Mouse (Mus musculus) myocyte (in vitro differentiated cells): Measurements from ENCODE around the gene Kcnd3. TPM values are rescaled to one million over a fixed set of nuclear protein-coding genes. Genes with fewer than 3 reads are reported as not detected.

Source experiments
- H3K27me3 ChIP-seq: one replicate; pipeline ENCODE4 v1.6.1; 2011; ENCODE audit not compliant: control insufficient read depth, insufficient read depth, insufficient read length
- H3K36me3 ChIP-seq: one replicate; pipeline ENCODE4 v1.6.1; 2011; ENCODE audit not compliant: control insufficient read depth, insufficient read depth
- H3K4me2 ChIP-seq: one replicate; pipeline ENCODE4 v1.6.1; 2011; ENCODE audit warnings: low read depth, control low read depth
- H3K4me3 ChIP-seq: one replicate; pipeline ENCODE4 v1.5.1; 2011; ENCODE audit warnings: mild to moderate bottlenecking, control low read depth, moderate library complexity
- H3K79me2 ChIP-seq: one replicate; pipeline ENCODE4 v1.6.1; 2011; ENCODE audit not compliant: control insufficient read depth, insufficient read depth
- H3ac ChIP-seq: one replicate; pipeline ENCODE4 v1.6.1; 2011; ENCODE audit not compliant: control insufficient read depth, insufficient read length
- CEBPB ChIP-seq: IDR thresholded peaks from 2 replicates; pipeline ENCODE4 v1.6.1; 2011; ENCODE audit warnings: mild to moderate bottlenecking, moderate library complexity; ENCODE audit not compliant: poor library complexity, insufficient read depth, severe bottlenecking
- E2F4 ChIP-seq: IDR thresholded peaks from one replicate; pipeline ENCODE4 v1.6.1; 2011; ENCODE audit warnings: mild to moderate bottlenecking, control low read depth, moderate library complexity; ENCODE audit not compliant: insufficient read depth
- MAX ChIP-seq: IDR thresholded peaks from one replicate; pipeline ENCODE4 v1.6.1; 2011; ENCODE audit warnings: low read depth, mild to moderate bottlenecking, control low read depth
- MYOD1 ChIP-seq, 3 experiments: IDR thresholded peaks; one replicate each; pipeline ENCODE4 v1.6.1; 2011; ENCODE audit warnings: control low read depth in 2 of 3, low read depth in 2 of 3, mild to moderate bottlenecking in 2 of 3, moderate library complexity in 1 of 3; ENCODE audit not compliant: insufficient read length in 2 of 3, control insufficient read depth in 1 of 3
- MYOG ChIP-seq, 3 experiments: IDR thresholded peaks; one replicate each; pipeline ENCODE4 v1.6.1; 2011; ENCODE audit warnings: control low read depth in 2 of 3, low read depth in 2 of 3, mild to moderate bottlenecking in 2 of 3; ENCODE audit not compliant: insufficient read length in 2 of 3, control insufficient read depth in 1 of 3, insufficient read depth in 1 of 3
- POLR2A ChIP-seq: IDR thresholded peaks from one replicate; pipeline ENCODE4 v1.6.1; 2011; ENCODE audit warnings: low read depth, mild to moderate bottlenecking, control low read depth, moderate library complexity; ENCODE audit not compliant: insufficient read length
- POLR2AphosphoS2 ChIP-seq: IDR thresholded peaks from one replicate; pipeline ENCODE4 v1.6.1; 2011; ENCODE audit warnings: low read depth, control low read depth; ENCODE audit not compliant: insufficient read length
- REST ChIP-seq: IDR thresholded peaks from one replicate; pipeline ENCODE4 v1.6.1; 2011; ENCODE audit warnings: mild to moderate bottlenecking, control low read depth, moderate library complexity; ENCODE audit not compliant: insufficient read depth, insufficient read length
- SRF ChIP-seq: IDR thresholded peaks from one replicate; pipeline ENCODE4 v1.6.1; 2011; ENCODE audit warnings: low read depth; ENCODE audit not compliant: control insufficient read depth, insufficient read length
- TCF12 ChIP-seq: IDR thresholded peaks from one replicate; pipeline ENCODE4 v1.6.1; 2011; ENCODE audit warnings: mild to moderate bottlenecking, control low read depth; ENCODE audit not compliant: poor library complexity, insufficient read depth, severe bottlenecking
- TCF3 ChIP-seq: IDR thresholded peaks from one replicate; pipeline ENCODE4 v1.6.1; 2011; ENCODE audit warnings: low read depth, control low read depth; ENCODE audit not compliant: insufficient read length
- USF1 ChIP-seq: IDR thresholded peaks from one replicate; pipeline ENCODE4 v1.6.1; 2011; ENCODE audit warnings: low read depth, mild to moderate bottlenecking, control low read depth, moderate library complexity
- polyA plus RNA-seq: library from polyadenylated mRNA; unstranded; fragments of >200 nt; fragmentation: generic; extraction: Trizol; gene quantifications from one replicate; pipeline ENCODE4 v1.2.1, GENCODE M21; 2012; ENCODE audit warnings: missing spikeins

Kcnd3 gene
- polyA plus RNA-seq, 1 experiment = not detected

DNA sequence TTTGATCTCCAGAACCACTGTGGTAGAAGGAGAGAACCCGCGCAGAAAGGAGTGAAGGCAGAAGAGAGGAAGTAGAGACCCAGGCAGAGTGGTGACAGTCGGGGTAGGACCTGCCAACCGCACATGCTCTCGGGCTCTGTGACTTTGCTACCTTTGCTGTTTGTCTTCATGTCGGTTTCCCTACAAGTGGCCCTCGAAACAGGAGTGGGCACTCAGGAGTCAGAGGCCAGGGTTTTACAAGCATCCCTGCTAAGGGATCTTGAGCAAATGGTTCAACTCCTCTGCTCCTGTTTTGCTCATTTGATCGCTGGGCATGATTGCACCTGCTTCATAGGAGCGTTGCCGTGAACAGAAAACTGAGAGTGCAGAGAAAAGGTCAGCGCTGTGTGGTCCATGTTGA, 15.2 kb upstream of the Kcnd3 start:
- TF ChIP-seq POLR2AphosphoS2 (no peak), TCF3 (no peak), E2F4 (no peak), SRF (no peak), CEBPB (no peak), POLR2A (no peak), MYOG (IDR thresholded peaks at IDR 0.05; ENCODE audit: control insufficient read depth in 1 of 3, insufficient read depth in 1 of 3, insufficient read length in 2 of 3, low read depth in 2 of 3) (no peak), MYOD1 (IDR thresholded peaks at IDR 0.05; ENCODE audit: control insufficient read depth in 1 of 3, insufficient read length in 2 of 3, low read depth in 2 of 3) (no peak), USF1 (no peak), REST (no peak), TCF12 (no peak), MAX (no peak)
- Histone ChIP-seq H3K79me2 (no peaks in the 10 kb centered on the region), H3K4me2 (no peak overlapping the region), H3K4me3 (no peak overlapping the region), H3K36me3 (no peaks in the 10 kb centered on the region), H3K27me3 (no peaks in the 10 kb centered on the region), H3ac (no peak overlapping the region)

DNA sequence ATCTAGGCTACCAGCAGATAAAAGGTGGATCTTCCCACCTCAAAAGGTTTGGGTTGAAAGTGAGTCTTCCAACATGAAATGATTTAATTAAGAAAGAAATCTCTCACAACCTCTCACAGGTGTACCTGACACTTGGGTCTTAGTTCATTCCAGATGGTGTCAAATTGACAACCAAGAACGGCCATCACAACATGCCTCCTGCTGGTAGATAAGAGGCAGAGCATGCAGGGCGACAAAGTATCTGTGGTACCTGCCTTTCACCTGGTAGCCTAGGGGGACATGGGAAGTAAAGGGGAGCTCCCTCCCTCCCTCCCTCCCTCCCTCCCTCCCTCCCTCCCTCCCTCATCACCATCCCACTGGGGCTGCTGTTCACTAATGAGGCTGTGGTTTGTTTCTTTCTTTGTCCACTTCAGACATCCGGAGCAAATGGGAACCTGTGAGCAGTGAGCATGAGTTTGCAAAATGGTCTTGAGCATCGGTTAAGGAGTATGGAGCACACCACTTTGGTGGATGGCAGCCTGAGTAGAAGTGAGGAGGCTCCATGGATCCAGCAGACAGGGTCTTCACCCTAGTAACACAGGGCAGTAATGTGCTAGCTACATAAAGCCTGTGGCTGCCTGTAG, 11.1 kb upstream of the Kcnd3 start:
- H3K4me3 ChIP-seq = no peak overlapping the region
- no peaks in the 10 kb centered on the region for H3K27me3 ChIP-seq
- H3K4me2 ChIP-seq = no peak overlapping the region
- no peak overlapping the region for H3ac ChIP-seq
- no peaks in the 10 kb centered on the region for H3K79me2 ChIP-seq
- TF ChIP-seq E2F4 (no peak), MYOG (IDR thresholded peaks at IDR 0.05; ENCODE audit: control insufficient read depth in 1 of 3, insufficient read depth in 1 of 3, insufficient read length in 2 of 3, low read depth in 2 of 3) (no peak), MAX (no peak), SRF (no peak), MYOD1 (IDR thresholded peaks at IDR 0.05; ENCODE audit: control insufficient read depth in 1 of 3, insufficient read length in 2 of 3, low read depth in 2 of 3) (no peak), USF1 (no peak), TCF12 (no peak), POLR2AphosphoS2 (no peak), CEBPB (no peak), TCF3 (no peak), REST (no peak), POLR2A (no peak)
- H3K36me3 ChIP-seq = no peaks in the 10 kb centered on the region

DNA sequence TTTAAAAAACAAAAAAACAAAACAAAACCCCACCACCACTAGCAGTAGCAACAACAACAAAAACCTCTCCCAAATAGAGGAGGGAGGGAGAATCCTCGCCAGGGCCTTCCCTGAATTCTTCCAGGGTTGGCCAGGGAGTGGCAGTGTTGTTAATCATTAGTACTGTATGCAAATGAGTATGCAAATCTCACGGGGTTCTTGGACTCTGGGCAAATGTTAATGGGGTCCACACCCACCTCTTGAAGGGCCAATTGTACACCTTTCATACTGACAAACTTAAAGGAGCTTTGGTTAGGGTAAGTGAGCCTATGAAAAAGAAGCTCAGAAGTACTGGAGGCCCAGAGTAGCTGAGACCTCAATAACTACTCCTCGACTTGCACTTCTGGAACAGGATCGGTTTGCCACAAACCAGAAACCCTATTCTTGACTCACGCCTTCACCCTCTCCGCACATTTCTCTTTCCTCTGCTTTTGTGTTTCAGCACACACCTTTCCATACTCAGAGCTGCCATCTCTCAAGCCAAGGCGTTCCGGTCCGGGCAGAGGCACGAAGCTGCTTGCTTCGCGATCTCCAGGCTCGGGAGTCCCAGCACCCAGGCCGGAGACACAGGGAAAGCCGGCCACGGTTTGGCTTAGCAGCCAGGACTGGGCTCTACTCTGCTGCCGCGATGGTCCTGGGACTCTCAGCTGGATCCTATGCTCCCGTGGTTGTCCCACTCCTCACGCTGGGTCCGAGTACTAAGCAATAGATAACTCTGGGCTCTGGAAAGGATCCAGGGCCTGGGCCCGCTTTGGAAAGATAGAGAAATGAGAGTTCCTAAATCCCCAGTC, 1.3 kb upstream of the Kcnd3 start:
- Histone ChIP-seq H3K4me3 (no peak overlapping the region), H3K4me2 (no peak overlapping the region), H3ac (no peak overlapping the region), H3K36me3 (no peaks in the 10 kb centered on the region), H3K79me2 (no peaks in the 10 kb centered on the region), H3K27me3 (peaks cover 28% of the 10 kb centered on the region)
- TF ChIP-seq E2F4 (no peak), MYOD1 (IDR thresholded peaks at IDR 0.05; ENCODE audit: control insufficient read depth in 1 of 3, insufficient read length in 2 of 3, low read depth in 2 of 3) (no peak), REST (no peak), POLR2AphosphoS2 (no peak), MYOG (IDR thresholded peaks at IDR 0.05; ENCODE audit: control insufficient read depth in 1 of 3, insufficient read depth in 1 of 3, insufficient read length in 2 of 3, low read depth in 2 of 3) (no peak), SRF (no peak), TCF12 (no peak), CEBPB (no peak), MAX (no peak), POLR2A (no peak), TCF3 (no peak)

DNA sequence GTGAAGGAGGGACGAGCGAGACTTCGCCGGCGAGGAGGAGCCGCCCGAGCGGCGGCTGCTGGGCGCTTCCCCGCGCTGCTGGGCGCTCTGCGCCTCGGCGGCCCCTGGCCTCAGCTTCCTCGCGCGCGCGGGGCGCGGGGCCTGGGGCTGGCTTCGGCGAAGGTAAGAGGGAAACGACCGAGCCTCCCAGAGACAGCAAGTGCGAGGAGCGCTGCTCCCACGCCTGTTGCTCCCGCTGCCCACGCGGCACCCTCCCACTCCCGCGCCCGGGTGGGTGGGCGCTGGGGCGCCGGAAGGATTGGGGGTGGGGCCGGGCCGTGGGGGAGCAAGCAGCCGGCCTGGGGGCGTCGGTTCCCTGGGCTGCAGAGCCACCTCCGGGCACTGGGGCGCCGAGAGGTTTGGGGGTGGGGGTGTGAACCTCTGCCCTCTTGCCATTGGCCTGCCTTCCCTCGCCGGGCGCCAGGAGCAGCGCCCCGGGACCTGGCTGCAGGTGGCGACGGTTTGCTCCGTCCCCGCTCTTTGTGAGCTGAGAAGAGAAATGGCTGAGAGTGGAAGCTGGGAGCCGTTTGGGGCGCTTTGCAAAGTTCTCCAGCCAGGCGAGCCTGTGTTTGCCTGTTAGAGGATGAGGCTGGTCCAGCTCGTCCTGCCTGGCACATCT, 555 bp downstream of the Kcnd3 start:
- Histone ChIP-seq H3K27me3 (peaks cover 28% of the 10 kb centered on the region), H3K36me3 (no peaks in the 10 kb centered on the region), H3ac (no peak overlapping the region), H3K4me3 (no peak overlapping the region), H3K79me2 (no peaks in the 10 kb centered on the region), H3K4me2 (no peak overlapping the region)
- TF ChIP-seq CEBPB (no peak), SRF (no peak), TCF12 (no peak), USF1 (no peak), MAX (no peak), POLR2A (no peak)
